Mouse (Mus musculus): ENCODE measurements around the gene Cst6.

- TF ChIP-seq CTCF (IDR thresholded peaks at IDR 0.05; ENCODE audit: low read depth, low read length), result no peak
- TF ChIP-seq POLR2A (IDR thresholded peaks at IDR 0.05; ENCODE audit: borderline replicate concordance, low read depth, low read length), result no peak
Observed at GRCm38 (mm10) chr19:5353609-5354008, 4.2 kb upstream of the Cst6 start.

Data from bone marrow macrophage, adult 2 months (primary cell).